Mouse (Mus musculus) mouse embryonic stem cell (cell line): Measurements from ENCODE around the gene Pga5.

Experiments used
- in situ Hi-C, 2 experiments: fragments of 300-500 bp; cut with MboI; formaldehyde crosslinking; loops; 1 replicate in 1 of 2; 3 replicates in 1 of 2; pipeline ENCODE4 v1.14.3; 2019 to 2020; ENCODE audit warnings: low sequenced_read_pairs in 2 of 2, low pct_unique_long_range_greater_than_20kb in 1 of 2, mixed read lengths in 1 of 2; ENCODE audit not compliant: unreplicated experiment in 1 of 2

Pga5 gene

DNA sequence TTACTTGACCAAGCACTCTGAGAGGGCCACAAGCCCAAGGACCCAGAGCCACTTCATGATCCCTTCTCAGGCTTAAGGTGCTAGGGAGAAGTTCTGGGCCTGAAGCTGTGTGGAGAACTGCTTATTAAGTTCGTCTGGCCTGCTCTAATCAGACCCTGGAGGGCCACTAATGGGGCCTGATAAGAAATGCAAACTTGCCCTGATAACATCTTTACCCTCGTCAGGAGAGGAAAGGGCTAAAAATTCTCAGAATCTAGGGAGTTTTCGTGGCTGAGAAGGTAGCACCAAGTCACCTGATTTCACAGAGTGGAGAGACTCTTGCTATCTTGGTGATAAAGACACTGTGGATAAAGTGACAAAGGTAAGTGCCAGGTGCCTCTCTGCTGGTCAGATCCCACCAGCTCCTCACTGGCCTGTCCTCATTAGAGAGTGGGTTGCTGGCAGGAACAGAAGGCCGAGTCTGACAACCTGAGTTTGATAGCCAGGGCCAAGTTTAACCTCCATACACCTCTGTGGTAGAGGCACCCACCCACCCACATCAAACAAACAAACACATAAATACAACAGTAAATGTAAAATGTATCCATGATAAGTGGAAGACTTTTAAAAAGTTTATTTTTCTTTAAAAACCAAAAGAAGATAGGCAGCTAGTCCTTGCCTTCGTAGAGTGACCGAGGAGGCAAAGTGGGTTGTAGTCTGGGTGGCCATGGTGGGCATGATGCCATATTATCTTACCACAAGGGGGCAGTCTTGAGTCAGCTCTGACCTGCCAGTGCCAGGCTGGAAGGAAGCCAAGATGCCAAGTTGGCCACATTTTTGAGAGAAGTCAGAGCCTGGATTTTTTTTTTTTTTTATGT is at the start of gene Pga5:
Gene Pga5, minus strand, starts transcription at position 157 of the 857 bp plus-strand sequence.
- in situ Hi-C loops = no loop called here

- in situ Hi-C loops = no loop called here
These were observed 46.9 kb upstream of the Pga5 start for GRCm38 (mm10) chr19:10724629-10725363.

- in situ Hi-C loops = no loop called here
These were observed 45.8 kb upstream of the Pga5 start for GRCm38 (mm10) chr19:10723649-10724048.

DNA sequence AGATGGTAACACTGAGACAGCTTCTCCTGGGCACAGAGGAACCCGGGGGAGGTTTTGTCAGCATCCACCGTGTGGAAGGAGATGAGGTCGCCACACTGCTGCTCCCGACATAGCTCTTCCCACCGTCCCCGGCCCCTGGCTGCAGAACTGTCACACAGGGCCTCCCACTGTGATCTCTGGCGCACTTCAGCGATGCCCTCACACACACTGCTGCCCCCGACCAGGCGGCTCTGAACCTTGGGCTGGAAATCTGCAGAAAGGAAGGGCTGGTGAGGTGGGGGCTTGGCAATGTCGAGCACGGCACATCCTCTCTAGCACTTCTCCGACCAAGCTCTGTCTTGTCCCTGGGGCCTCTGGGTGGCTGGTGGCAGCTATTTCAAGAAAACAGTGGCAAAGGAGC is 45.2 kb upstream of the Pga5 start:
- in situ Hi-C loops = no loop called here

GRCm38 (mm10) chr19:10721064-10721463 is 43.2 kb upstream of the Pga5 start:
- in situ Hi-C loops = no loop called here

DNA sequence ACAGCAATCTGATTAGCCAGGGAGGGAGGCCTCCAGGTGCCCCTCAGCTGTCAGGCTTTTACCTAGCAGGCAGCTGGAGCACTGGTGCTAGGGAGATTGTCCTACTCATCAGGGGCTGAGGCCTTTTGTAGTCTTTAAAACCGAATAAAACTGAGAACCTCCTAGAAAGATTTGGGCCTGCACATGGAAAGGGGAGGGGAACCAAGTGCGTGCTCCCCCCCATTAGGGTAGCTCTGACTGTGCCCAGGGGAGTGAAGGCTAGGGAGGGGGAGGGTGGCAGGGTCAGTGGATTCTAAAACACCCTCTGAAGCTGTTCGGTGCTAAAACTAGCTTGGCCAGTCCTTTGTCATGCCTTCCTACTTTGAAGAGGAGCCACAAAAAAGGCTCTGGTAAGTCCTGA is 42.7 kb upstream of the Pga5 start:
- in situ Hi-C loops = no loop called here

DNA sequence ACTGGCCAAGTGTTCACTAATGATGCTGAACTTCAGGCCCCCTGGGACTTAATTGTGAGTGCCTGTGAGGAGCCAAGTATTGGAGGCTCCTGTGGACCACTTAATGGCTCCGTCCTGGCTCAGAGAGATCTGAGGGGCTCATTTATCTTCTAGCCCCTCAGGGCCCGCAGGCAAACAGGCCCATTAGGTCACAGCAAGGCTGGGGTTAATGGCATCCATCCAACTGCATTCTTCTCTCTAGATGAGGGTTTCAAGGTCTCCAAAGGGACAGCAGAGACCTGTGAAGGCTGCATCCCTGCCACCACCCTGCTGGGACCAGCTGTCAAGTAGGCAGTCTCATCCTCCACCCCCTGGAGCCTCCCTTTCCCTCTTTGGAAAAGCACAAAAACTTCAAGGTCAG is 41.9 kb upstream of the Pga5 start:
- in situ Hi-C loops = loop anchor here in 1 of 2 experiments (10.0 kb wide), 1 partner anchor 235 kb away; no protein-coding TSS in a partner anchor

DNA sequence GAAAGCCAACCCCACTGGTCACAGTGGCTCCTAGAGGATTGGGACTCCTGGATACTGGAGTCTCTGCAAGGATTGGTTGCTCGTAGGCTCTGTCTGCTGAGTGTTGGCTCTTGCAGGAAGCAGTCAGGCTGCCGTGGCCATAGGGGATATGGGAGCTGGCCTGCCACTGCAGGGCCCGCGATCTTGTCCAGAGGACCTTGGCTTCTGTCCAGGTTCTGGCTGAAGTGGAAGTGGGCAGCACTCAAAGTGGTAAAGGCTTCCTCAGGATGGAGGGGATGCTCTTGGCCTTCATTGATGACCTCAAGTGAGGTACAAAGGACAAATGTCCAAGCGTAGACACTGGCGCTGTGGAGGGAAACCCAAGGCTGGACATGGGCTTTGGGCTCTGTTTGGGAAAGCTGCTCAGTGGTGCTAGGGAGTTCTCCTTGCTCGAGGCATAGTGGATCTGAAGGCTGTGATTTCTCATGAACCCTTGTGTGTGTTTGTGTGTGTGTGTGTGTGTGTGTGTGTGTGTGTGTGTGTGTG is 40.4 kb upstream of the Pga5 start:
- in situ Hi-C loops = loop anchor here in 1 of 2 experiments (10.0 kb wide), 1 partner anchor 236 kb away; no protein-coding TSS in a partner anchor

DNA sequence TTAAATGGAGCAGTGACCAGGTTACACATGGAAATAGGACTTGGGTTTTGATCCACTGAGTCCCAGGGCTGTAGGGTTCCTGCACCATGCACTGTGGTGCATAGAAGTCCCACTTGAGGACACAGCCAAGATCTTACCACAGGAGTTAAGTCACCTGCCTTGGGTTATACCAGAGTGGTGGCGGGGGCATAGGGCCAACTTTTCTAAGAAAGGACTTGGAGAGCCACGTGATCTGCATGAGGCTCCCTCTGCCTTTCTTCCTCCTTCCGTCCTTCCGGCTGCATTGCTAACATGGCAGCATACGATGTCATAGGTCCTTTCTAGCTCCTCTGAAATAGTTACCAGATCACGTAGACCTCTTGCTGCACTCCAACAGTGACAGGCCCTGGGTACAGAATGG is 37.6 kb upstream of the Pga5 start:
- in situ Hi-C loops = loop anchor here in 1 of 2 experiments (10.0 kb wide), 1 partner anchor 239 kb away; no protein-coding TSS in a partner anchor

GRCm38 (mm10) chr19:10714682-10715475 is 37.0 kb upstream of the Pga5 start:
- in situ Hi-C loops = loop anchor here in 1 of 2 experiments (10.0 kb wide), 1 partner anchor 240 kb away; no protein-coding TSS in a partner anchor

- in situ Hi-C loops = loop anchor here in 1 of 2 experiments (10.0 kb wide), 1 partner anchor 241 kb away; no protein-coding TSS in a partner anchor
These were observed 36.3 kb upstream of the Pga5 start for GRCm38 (mm10) chr19:10714168-10714567.

GRCm38 (mm10) chr19:10713551-10713950 is 35.7 kb upstream of the Pga5 start:
- in situ Hi-C loops = loop anchor here in 1 of 2 experiments (10.0 kb wide), 1 partner anchor 241 kb away; no protein-coding TSS in a partner anchor

GRCm38 (mm10) chr19:10712646-10713045 is 34.8 kb upstream of the Pga5 start:
- in situ Hi-C loops = loop anchor here in 1 of 2 experiments (10.0 kb wide), 1 partner anchor 242 kb away; no protein-coding TSS in a partner anchor

GRCm38 (mm10) chr19:10712194-10712593 is 34.3 kb upstream of the Pga5 start:
- in situ Hi-C loops = loop anchor here in 1 of 2 experiments (10.0 kb wide), 1 partner anchor 243 kb away; no protein-coding TSS in a partner anchor

DNA sequence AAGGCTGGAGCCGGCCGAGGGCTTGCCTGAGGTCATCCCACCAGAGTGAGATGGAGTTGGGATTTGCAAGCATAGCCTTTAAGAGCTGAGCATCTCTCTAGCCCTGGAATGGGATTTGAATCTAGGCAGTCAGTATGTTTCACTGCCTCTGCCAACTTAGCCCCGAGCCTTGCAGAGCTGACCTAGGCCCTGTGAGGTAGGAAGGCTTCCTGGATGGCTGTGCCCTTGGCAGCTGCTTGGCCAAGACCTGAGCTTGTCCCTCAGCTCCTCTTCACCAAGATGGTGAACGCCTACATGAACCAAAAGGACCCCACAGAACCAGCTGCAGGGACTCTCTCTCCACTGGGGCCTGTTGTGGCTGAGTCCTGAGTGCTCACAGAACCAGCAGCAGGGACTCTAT is 32.9 kb upstream of the Pga5 start:
- in situ Hi-C loops = loop anchor here in 1 of 2 experiments (10.0 kb wide), 1 partner anchor 244 kb away; no protein-coding TSS in a partner anchor

- in situ Hi-C loops = loop anchor here in 1 of 2 experiments (10.0 kb wide), 1 partner anchor 245 kb away; no protein-coding TSS in a partner anchor
These were observed 32.2 kb upstream of the Pga5 start for GRCm38 (mm10) chr19:10710088-10710511.

DNA sequence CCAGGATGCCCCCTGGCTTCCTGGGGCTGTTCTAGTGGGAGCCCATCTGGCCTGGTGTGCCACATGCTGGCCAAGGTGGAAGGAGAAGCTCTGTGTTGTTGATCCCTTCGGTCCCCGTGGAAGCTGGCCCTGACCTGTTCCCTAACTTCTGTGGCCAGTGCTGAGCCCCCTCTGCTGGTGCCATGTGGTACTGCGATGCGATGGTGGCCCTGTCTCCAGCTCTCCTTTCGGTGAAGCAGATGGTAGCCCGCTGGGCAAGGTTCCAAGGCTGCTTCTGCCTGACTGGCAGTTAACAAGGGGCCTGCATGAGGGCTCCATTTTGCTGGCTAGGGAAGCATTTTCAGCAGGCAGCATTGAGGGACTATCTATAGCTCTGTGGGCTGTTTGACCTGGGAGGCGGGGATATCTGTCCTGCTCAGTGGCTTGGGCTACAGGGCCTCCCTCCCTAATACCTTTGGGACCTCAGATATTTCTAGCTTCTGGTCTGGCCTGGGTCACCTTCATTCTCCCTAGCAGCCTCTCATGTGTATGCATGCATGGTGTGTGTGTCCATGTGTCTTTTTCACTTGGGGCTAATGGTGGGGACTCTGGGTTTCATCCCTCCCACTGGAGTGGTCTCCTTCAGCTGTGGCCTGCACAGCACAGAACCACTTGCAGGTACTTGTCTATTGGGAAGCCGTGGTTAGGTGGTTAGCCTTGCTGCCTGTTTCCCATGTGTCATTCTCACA is 31.7 kb upstream of the Pga5 start:
- in situ Hi-C loops = loop anchor here in 1 of 2 experiments (10.0 kb wide), 1 partner anchor 245 kb away; no protein-coding TSS in a partner anchor
